Mouse (Mus musculus) neural tube, embryonic 14.5 days (tissue): ENCODE data around the gene Slc8b1. TPM values are rescaled to one million over a fixed set of nuclear protein-coding genes. Genes with fewer than 3 reads are reported as not detected.

Experiments
- ATAC-seq: fragments of 200-750 bp; cut with Nextera tagmentation; 2 replicates; pipeline ENCODE4 v1.8.0; 2017; ENCODE audit warnings: low read depth, mild to moderate bottlenecking, moderate TSS enrichment, moderate library complexity
- H3K27ac ChIP-seq: fragments of 300-500 bp; sonication (generic); 2 replicates; pipeline ENCODE4 v1.5.1; 2014; ENCODE audit warnings: low read depth, mild to moderate bottlenecking, control low read depth, low read length, moderate library complexity, mixed read lengths
- H3K27me3 ChIP-seq: fragments of 300-500 bp; sonication (generic); 2 replicates; pipeline ENCODE4 v1.6.1; 2014; ENCODE audit warnings: low read length; ENCODE audit not compliant: control insufficient read depth, insufficient read depth
- H3K36me3 ChIP-seq: fragments of 300-500 bp; sonication (generic); 2 replicates; pipeline ENCODE4 v1.6.1; 2014; ENCODE audit warnings: low read length, mixed read lengths; ENCODE audit not compliant: control insufficient read depth, insufficient read depth
- H3K4me1 ChIP-seq: fragments of 300-500 bp; sonication (generic); 2 replicates; pipeline ENCODE4 v1.6.1; 2014; ENCODE audit warnings: low read length; ENCODE audit not compliant: control insufficient read depth, insufficient read depth
- H3K4me2 ChIP-seq: fragments of 300-500 bp; sonication (generic); 2 replicates; pipeline ENCODE4 v1.6.1; 2014; ENCODE audit warnings: mild to moderate bottlenecking, low read depth, low read length, control low read depth
- H3K4me3 ChIP-seq: fragments of 300-500 bp; sonication (generic); 2 replicates; pipeline ENCODE4 v1.5.1; 2014; ENCODE audit warnings: low read depth, low read length, control low read depth, mixed read lengths
- H3K9ac ChIP-seq: fragments of 300-500 bp; sonication (generic); replicated peaks from 2 replicates; pipeline ENCODE4 v1.6.1; 2014; ENCODE audit warnings: low read depth, mild to moderate bottlenecking, control low read depth, low read length, mixed read lengths
- H3K9me3 ChIP-seq: fragments of 300-500 bp; sonication (generic); 2 replicates; pipeline ENCODE4 v1.6.1; 2016; ENCODE audit warnings: low read length; ENCODE audit not compliant: control insufficient read depth
- WGBS: fragments of 180-500 bp; shearing (Covaris S2); extraction: QIAGEN DNeasy Blood & Tissue Kit; methylation state at CpG from one replicate; pipeline ENCODE4 v1.1.7; 2014; 5-methylcytosine and 5-hydroxymethylcytosine counted together
- polyA plus RNA-seq: library from polyadenylated mRNA; unstranded; fragments of >200 nt; fragmentation: Nextera tagmentation; extraction: Ambion mirVana; gene quantifications from 2 replicates; pipeline ENCODE4 v1.2.1, GENCODE M21; 2014

The Slc8b1 gene
- polyA plus RNA-seq, 1 experiment from 2014 or later: 0.95 TPM

DNA sequence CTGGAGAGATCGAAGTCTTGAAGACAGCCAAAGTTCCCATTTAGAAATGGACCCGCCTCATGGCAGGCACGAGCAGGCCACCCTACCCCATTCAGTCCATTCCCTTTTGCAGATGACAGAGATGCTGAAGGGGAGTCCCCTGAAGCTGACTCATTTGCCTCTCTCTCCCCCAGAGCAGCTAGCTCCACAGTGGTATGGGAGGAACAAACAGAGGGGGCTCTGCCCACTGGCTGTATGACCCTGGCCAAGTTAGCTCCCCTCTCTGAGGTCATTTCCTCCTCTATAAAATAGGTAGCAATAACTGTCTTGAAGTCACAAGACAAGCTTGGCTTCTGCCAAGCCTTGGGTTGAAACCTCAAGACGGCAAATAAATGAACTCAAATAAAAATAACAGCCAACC, 72.5 kb downstream of the Slc8b1 start:
- Histone ChIP-seq H3K9ac (no peak overlapping the region), H3K4me3 (no peak overlapping the region), H3K4me1 (peaks cover 30% of the 10 kb centered on the region), H3K9me3 (no peaks in the 10 kb centered on the region), H3K36me3 (peaks cover 3% of the 10 kb centered on the region; the same call in 1 of the 2 replicates), H3K27me3 (no peaks in the 10 kb centered on the region), H3K27ac (no peak overlapping the region), H3K4me2 (no peak overlapping the region)
- 92% methylated on average over 4 of the region's 4 CpGs for WGBS
- ATAC-seq: no peak

Other genes with a start within 250 kb of the Slc8b1 start
- 27.6 and 28.1 TPM in 2 replicates for gene Lhx5, start 79.5 kb upstream of the Slc8b1 start, polyA plus RNA-seq
- gene Sdsl, start 38.4 kb upstream of the Slc8b1 start, polyA plus RNA-seq: 5.8 and 8.3 TPM in 2 replicates
- gene Sds, start 34.6 kb upstream of the Slc8b1 start, polyA plus RNA-seq: 0.29 TPM in 1 of 2 replicates, not detected in the other
- gene Plbd2, start 7.5 kb upstream of the Slc8b1 start, polyA plus RNA-seq: 30.8 and 30.9 TPM in 2 replicates
- 14.8 and 18.5 TPM in 2 replicates for gene Tpcn1, start 77.5 kb downstream of the Slc8b1 start, polyA plus RNA-seq
- 0.62 and 1.3 TPM in 2 replicates for gene Iqcd, start 77.8 kb downstream of the Slc8b1 start, polyA plus RNA-seq
- 21.6 and 26.5 TPM in 2 replicates for gene Rita1, start 101.4 kb downstream of the Slc8b1 start, polyA plus RNA-seq
- 23.2 and 27.7 TPM in 2 replicates for gene Ddx54, start 101.6 kb downstream of the Slc8b1 start, polyA plus RNA-seq
- gene Cfap73, start 123.1 kb downstream of the Slc8b1 start, polyA plus RNA-seq: 0.46 TPM in 1 of 2 replicates, not detected in the other
- 0.13 and 0.33 TPM in 2 replicates for gene Rasal1, start 137.6 kb downstream of the Slc8b1 start, polyA plus RNA-seq
- 44.2 and 50.7 TPM in 2 replicates for gene Dtx1, start 200.8 kb downstream of the Slc8b1 start, polyA plus RNA-seq
- gene Oas2, start 238.7 kb downstream of the Slc8b1 start, polyA plus RNA-seq: 0.22 TPM in 1 of 2 replicates, not detected in the other